Mouse (Mus musculus): ENCODE measurements around the gene Abtb2.

Gene Abtb2

DNA sequence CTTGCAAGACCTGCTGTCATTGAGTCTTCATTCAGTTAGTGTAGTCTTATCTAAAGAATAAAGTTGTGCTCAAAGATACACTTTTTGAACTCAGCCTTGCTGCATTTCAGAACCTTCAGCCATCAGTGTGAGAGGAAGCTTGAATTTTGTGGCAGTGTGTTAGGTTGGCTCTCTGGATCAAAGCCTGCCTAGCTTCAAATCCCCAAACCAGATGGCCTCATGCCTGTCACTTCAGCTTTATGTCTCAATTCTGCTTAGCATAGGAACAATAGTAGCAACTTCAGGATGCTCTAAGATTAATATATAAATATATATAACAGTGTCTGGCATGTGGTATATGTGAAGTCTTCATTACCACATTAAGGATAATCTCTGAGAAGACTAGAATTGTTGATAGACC lies 121.8 kb downstream of the Abtb2 start:
- DNase-seq (ENCODE audit: low spot score): no peak

DNA sequence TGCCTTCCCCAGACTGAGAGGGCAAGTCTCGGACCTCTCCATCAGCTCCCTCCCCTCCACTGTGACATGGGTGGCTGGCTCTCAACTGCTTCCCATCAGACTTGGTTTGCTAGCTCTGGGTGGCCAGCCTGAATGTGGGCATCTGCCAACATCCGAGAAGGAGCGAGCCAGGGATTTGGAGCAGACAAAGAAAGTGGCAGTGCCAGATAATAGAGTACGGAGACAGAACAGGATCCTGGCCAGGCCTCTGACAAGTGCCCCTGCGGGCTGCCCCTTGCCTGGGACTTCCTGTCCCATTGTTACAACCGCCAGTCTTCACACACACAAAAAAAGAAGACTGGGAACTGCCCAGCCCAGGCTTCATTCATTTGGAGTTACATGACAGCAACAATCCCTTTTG lies 124.3 kb downstream of the Abtb2 start:
- DNase-seq (ENCODE audit: low spot score): no peak

DNA sequence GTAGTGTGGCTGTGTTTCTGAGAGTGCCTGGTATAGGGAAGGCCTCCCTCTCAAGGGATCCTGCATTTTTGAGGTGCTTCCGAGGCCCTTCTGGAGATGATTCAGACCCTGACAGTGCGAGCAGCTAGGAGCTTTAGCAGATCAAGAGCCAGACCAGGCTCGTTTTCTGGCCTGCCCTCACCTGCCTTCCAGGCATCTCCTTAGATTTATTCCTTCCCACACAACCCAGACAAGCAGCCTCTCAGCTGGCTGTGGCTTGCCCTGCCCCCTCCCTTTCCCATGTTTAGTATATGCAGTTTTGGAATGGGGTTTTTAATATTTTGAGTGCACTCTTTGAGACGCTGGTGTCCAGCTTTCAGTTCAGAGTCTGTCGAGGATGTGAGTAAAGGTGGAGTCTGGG lies 124.7 kb downstream of the Abtb2 start:
- no peak for DNase-seq (ENCODE audit: low spot score)

DNA sequence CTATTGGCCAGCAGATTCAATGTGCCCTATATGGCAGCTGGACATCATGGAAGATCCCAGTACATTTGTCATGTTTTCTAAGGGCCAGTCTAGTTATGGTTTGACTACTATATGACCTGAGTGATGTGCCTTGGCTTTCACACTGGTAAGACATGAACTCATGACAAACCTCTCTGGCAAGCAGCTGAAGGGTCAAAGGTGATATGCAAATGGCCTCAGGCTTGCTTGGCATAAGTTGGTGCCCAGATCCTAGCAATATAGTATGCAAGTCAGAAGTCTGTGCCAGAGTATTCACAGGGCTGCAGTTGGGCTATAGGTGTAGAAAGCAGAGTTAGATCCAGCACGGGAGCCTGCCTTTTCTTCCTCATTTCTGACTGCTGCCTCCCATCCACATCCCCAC lies 125.2 kb downstream of the Abtb2 start:
- DNase-seq (ENCODE audit: low spot score): no peak

DNA sequence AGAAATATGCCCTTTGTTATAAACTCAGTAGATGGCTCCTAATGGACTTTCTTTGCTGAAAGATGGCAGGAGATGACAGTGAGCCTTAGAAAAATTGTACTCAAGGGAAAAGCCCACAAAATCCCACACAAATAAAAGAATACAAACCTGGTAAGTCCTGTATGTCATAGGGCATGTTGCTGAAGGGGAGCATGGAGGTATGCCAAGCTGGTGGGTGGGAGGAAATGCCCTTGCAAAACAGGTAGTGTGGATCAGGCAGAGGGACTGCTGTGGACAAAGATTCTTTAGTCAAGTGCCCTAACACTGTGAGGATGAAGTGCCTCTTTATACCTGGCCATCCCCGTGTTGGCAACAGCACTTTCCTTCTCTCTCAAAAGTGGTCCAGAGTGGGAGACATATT lies 126.7 kb downstream of the Abtb2 start:
- no peak for DNase-seq (ENCODE audit: low spot score)

DNA sequence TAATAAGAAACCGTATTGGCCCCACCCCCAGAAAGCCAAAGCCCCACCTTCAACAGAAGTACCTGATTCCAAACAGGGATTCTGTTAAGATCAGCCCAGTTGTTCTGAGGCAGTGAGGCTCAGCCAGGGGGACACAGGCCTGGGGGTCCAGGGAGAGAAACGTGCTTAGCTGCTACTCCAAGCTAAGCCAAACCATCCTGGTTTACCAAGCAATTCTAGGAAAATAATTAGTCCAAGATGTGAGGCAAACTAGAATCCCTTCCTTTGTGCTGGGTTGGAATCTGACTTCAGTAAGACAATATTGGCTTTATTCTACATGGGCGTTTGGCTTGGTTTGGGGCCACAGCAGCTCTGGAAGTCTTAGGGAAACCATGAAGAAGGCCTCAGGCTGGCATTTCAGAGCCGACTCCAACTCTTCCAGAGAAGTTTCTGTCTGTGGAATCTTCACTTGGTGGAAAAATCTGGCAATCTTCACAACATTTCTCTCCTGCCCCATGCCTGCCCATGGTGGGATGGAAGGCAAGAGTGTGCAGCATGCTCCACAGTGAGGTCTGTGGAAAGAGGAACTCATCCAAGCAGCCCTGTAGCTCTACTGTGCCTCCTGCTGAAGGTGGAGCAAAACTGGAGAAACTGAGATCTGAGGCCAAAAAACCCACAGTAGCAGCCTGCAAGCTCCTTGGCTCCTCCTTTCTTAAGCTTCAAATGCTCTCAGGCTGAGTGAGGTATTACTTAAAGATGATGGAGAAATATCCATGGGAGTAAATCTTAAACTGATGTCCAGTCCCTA lies 128.9 kb downstream of the Abtb2 start:
- no peak for DNase-seq (ENCODE audit: low spot score)

DNA sequence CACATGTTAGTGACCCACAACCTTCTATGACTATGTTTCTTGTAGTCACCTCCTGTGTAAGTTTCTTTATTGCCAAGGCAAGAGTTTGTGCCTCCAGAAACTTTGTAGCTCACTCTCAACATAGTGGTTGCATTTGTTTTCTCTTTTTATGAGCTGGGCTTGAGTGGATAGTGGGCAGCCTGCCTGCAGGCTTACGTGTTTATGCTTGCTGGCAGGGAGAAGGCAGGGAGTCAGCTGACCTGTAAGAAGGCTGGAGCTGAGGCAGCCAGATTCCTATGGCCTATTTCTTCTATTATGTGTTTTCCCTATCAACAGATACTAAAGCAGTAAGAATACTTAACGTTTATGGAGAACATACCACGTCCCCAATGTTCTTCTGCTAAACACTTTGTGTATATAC lies 130.1 kb downstream of the Abtb2 start:
- DNase-seq (ENCODE audit: low spot score): no peak

DNA sequence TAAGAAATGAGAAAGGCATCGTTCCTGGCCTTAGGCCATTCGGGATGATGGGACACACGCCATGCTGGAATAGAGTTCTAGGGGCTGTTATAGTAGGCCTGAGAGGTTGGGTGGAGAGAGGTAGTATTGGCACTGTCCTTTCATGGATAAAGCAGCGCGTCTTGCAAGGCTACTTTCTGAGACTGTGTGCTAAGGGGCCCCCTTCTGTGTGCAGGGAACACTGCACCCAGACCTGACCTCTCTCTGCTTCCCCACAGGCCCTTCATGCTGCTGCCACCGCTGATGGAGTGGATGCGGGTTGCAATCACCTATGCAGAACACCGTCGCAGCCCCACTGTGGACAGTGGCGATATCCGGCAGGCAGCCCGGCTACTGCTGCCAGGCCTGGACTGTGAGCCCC lies 134.4 kb downstream of the Abtb2 start:
- no peak for DNase-seq (ENCODE audit: low spot score)

DNA sequence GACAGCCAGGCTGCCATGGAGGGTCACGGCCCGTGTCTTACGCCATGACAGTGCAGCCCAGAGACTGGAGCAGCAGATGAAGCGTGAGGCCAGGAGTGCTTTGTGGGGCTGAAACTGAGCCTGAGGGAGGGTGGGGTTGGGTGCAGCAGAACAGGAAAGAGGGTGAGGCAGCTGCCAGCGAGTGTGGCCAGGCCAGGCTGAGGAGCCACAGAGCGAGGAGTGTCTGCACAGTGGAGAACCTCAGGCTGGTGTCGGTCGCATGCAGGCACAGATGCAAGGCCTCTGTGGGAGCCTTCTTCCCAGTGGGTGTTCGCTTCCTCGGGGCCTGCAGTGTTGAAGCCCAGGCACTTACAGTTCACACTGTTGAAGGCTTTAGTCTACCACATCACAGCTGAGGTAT lies 137.2 kb downstream of the Abtb2 start:
- DNase-seq (ENCODE audit: low spot score): no peak

DNA sequence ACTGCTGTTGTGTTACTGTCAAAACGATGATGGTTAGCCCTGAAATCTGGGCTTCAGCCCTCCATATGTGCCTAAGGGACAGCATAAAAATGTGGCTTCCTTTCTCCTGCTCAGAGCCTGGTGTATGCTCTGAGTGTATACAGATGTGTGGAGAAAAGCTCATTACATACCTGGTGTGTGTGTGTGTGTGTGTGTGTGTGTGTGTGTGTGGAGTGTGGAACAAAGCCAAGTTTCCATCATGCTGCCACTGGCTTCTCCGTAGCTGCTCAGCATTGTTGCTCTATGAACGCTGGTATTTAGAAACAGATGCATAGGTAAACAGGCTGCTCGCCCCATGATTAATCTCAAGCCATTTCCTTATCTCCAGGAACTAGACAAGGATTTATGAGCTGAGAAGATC lies 137.8 kb downstream of the Abtb2 start:
- DNase-seq (ENCODE audit: low spot score): no peak

DNA sequence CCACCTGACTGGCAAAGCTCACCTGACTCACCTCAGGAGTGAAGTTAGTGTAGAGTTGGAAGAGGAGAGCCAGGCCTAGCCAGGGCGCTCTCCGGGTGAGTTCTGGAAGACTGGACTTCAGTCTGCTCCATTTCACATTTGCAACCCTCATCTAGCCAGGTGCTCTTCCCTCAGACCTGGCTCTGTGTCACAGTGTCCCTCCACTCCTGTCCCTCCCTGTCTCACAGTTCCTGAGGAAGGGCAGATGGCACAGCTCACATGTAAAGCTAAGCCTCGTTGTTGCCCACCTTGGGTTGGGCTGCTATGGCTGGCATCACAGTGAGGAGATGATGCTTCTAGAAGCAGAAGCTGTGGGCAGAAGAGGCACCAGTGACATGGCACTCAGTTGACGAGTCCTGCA lies 139.7 kb downstream of the Abtb2 start:
- DNase-seq (ENCODE audit: low spot score): no peak

DNA sequence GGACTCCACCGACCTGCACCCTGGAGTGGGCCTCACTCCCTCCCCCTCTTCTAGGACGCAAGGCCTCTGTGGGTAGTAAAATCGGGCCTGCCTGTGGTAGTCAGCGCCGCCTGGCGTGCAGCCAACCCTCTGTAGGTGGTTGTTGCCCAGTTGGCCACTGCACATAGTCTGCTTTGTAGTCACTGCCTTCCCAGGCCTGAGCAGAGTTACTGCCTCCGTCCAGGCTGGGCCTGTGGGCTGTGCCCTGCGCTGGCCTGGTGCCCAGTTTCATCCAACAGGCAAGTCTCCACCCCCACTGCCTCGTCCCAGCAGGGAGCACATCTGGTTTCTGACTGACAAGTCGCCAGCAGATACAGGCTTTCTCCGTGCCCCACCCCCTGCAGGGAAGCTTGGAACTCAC lies 140.1 kb downstream of the Abtb2 start:
- DNase-seq (ENCODE audit: low spot score): no peak

DNA sequence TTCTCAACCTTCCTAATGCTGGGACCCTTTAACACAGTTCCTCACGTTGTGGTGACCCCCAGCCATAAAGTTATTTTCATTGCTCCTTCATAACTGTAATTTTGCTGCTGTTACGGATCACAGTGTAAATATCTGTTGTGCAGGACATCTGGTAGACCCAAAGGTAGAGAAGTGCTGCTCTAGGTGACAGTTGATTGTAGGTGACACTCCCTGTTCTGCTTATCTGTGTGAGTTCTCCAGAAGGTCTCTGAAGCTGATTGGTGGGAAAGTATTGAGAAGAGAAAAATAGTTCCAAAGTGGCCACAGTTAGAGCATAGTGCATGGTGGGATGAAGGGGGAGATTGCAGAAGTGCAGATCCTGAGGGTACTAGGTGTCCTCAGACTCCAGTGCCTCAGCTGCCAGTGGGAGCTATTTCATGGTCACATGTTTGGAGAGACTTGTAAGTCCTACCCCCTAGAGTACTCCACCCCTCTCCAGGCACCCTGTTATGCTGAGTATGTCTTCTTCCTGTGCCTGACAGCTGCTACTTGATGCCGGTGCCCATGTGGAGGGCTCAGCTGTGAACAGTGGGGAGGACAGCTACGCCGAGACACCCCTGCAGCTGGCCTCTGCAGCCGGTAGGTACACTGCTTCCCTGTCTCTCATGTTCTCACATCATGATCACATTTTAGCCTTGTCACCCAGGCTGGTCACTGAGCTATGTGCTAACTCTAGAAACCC lies 141.1 kb downstream of the Abtb2 start:
- no peak for DNase-seq (ENCODE audit: low spot score)

DNA sequence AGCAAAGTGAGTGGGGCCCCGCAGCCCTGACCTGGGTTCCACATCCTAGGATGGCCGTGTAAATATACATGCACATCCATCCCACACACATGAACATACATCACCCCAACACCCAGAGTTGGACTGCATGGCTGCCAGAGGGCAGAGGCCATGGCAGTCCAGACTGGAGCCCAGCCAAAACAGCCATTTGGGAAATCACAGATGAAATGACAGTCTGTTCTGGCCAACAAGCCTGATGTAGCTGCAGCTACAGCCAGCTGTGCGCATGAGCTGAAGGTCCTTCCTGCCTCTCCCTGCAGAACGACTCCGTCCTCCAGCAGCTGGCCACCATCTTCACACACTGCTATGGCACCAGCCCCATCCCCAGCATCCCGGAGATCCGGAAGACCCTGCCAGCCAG lies 144.7 kb downstream of the Abtb2 start:
- DNase-seq (ENCODE audit: low spot score): no peak

DNA sequence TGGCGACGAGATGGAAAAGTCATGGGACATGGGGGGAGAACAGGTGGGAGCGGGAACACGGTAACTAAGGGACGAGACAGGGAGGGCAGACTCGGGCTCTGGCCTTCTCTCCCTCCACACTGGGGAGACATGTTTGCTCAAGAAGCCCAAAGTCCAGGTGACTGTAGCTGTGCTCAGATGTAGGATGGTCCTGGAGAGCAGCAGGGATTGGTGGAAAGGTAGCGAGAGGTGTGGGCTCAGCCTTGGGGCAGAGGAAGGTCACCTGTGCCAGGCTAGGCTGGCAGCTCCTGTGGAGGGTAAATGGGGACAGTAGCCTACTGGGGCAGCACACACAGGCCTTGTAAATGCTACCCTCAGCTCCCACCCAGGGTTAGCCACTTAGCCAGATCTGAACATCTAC lies 147.7 kb downstream of the Abtb2 start:
- DNase-seq (ENCODE audit: low spot score): peak; percentile 71

DNA sequence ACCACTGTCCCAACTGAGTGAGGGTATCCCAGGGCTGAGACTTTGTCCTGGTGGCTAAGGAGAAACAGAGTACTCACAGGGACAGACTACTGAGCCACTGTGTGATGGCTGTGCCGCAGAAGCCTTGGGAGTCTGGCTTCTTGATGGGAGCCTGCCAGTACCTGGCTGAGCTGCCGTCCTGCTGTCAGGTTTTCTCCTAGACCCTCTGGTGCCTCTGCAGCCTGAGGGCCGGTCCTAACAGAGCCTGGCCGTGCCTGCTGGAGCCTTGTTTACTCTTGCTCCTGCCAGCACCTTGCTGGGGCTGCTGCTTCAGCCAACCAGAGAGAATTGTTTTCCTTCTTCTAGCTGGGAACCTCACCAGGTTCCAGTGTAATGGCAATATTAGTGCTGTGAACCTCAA lies 148.3 kb downstream of the Abtb2 start:
- DNase-seq (ENCODE audit: low spot score): no peak

DNA sequence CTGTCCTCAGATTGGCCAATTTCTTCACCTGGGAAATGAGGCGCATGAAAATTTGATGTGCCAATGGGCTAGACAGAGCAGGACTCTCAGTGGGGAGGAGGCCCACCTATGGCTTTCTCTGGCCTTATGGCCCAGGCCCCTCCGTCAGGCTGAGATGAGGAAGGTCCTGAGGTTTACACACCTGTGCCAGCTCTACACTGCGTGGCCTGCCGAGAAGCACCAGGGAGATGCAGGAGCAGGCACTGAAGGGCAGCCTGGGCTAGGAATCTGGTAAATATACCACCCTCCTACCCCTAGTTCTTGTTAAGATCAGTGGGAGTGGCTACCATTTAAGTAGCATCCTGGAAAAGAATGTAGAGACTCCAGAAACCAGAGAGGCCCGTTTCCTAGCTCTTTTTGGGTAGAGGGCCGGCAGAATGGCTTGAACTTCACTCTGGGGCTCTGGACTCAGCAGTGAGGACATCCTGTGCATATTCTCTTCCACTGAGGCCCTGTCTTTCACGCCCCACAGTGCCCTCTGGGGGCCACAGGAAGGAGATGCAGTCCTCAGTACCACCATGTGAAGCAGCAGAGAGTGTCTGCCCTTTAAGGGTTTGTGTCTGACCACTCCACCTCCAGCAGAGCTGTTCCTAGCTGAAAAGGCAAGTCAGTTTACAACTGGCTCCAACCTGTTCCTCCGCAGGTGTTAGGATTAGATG lies 152.6 kb downstream of the Abtb2 start:
- DNase-seq (ENCODE audit: low spot score): peak; percentile 49

DNA sequence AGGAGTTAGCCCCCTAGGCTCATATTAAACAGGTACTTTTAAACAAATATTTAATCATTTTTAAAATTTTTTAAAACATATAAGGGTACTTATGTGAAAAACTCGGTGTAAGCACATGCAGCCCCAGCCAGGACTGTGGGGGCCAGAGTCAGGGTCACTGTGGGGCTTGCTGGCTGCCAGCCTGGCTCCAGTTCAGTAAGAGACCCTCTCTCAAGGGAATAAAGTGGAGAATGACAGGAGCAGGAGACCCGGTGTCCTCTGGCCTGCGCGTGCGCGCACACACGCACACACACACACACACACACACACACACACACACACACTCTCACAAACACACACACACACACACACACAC lies 153.2 kb downstream of the Abtb2 start:
- no peak for DNase-seq (ENCODE audit: low spot score)

DNA sequence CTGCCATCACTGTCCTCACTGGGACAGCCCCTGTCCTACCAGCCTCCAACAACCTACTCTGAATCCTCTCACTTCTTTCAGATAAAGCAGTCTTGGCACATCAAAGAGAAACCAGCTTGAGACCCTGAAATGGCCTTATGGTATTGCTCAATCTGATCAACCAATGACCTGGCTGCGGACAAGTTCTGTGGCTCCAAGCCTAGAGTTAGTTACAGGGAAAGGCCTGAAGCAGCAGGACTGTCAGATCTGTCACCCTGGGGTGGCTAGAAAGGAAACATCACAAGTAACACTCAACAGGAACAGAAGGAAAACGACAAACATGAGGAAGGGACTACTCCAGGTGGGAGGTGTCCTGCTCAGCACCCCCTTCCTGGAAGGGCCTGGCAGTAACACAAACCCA lies 158.4 kb downstream of the Abtb2 start:
- no peak for DNase-seq (ENCODE audit: low spot score)

DNA sequence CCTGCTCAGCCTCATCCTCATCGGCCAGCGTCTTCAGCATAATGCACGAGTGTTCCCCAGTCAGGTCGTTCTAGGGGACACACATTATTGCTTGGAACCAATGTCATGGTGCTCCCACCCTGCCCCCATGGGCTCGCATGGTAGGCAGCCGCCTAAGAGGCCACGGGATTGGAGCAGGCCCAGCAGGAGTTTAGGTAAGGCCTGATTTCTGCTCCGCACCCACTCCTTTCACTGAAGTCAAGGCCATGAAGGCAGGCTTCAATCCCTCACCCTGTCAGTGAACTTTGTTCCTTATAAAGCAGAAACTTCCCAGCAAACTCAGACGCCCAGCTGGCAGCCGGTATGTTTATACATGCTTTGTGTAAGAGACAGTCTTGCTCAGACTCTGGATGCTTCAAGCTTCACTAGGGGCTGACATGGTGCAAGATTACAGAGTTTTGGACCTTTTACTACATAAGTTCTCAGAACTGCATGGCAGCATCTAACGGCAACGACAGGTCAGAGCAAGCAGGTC lies 162.0 kb downstream of the Abtb2 start:
- DNase-seq (ENCODE audit: low spot score): no peak

DNA sequence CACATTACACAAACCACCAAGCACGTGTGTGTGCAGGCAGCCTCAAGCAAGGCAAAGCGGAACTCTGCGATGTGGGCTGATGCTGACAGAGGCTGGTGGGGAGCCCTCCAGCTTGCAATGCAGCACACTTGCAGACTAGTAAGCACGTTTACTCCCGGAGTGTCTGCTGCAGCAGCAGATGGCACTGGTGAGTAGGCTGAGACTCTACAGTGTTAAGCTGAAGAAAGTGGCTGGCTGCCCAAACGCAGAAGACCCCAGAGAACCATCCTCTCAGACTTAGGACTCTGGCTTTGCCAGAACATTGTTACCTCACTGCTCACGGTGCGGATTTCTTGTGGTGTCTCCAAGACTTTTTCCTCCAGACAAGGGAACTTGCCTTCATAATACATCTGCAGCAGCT lies 164.9 kb downstream of the Abtb2 start:
- no peak for DNase-seq (ENCODE audit: low spot score)

DNA sequence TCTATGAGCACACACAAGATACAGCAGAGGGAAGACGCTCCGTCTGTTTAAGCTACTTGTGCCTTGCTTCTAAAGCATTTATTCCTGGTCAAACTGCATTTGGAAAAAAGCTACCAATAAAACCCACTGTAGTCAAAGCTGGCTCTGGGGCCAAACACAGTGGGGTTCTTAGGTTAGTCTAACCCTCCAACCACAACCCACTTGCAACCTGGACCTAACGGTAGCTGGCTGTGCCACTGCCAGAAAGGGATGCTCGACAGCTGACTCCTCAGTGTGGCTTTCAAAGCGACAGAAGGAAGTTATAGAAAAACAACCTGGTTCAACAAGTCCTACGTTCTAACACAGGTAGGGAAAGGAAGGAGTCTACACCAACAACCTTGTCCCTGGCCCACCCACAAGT lies 165.3 kb downstream of the Abtb2 start:
- DNase-seq (ENCODE audit: low spot score): no peak

DNA sequence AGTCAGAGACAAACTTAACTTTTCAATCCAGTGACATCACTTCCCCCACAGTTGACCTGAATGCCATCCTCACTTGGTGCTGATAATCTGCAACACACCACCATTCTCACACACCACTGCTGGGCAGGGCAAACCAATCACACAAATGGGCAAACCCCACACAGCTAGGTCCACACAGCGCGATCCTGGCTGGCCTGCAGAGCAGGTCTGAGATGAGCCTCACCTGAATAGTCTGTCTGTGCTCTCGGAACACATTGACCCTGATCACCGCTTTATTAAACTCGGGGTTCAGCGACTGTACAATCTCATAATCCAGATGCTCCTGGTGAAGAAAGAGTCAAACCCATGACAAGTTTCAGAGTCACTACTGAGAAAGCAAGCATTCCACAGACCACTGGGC lies 176.7 kb downstream of the Abtb2 start:
- no peak for DNase-seq (ENCODE audit: low spot score)

All from yolk sac, embryonic 10.5 days (tissue).